In genomic region chr3:67886176-67886575, GRCm38 (mm10) we compare ENCODE assay signal across 35 mouse cellular contexts. TPM values are rescaled to one million over a fixed set of nuclear protein-coding genes. Genes with fewer than 3 reads are reported as not detected.
DNase-seq lines count a peak whose midpoint lies in the region; ATAC-seq and TF ChIP-seq lines count a peak whose summit lies in the region.
"Had no signal": no experiment of that assay in that cellular context is flagged by ENCODE, and none has a peak within 500 bp of the region (broad histone marks: within the 10 kb centered on the region; RNA-seq: fewer than 3 reads in every experiment).

No protein-coding gene starts in this region.

- H3K9ac ChIP-seq in hindbrain, embryonic 11.5 days (ENCODE audit: low read depth, low read length): no peak overlapping the region
- no peak overlapping the region for H3K9ac ChIP-seq in hindbrain, postnatal 0 days (replicated peaks; ENCODE audit: low read length)
- H3K9ac ChIP-seq in midbrain, postnatal 0 days (replicated peaks; ENCODE audit: low read length, poor library complexity, severe bottlenecking): no peak overlapping the region
- no peak overlapping the region for H3K9ac ChIP-seq in midbrain, embryonic 13.5 days (replicated peaks)
- H3K9ac ChIP-seq in midbrain, embryonic 16.5 days (ENCODE audit: low read depth, low read length): no peak overlapping the region
- H3K9ac ChIP-seq: embryonic facial prominence, embryonic 12.5 days; embryonic facial prominence, embryonic 15.5 days; forebrain, embryonic 13.5 days; heart, embryonic 13.5 days had no signal

- no peaks in the 10 kb centered on the region for H3K27me3 ChIP-seq in hindbrain, embryonic 11.5 days (ENCODE audit: control insufficient read depth, insufficient read depth, low read length)
- H3K27me3 ChIP-seq in hindbrain, postnatal 0 days (ENCODE audit: insufficient read depth, low read length): no peaks in the 10 kb centered on the region
- H3K27me3 ChIP-seq in midbrain, embryonic 10.5 days (ENCODE audit: low read depth, poor library complexity, severe bottlenecking): no peaks in the 10 kb centered on the region
- H3K27me3 ChIP-seq in midbrain, postnatal 0 days (ENCODE audit: insufficient read depth, low read length): no peaks in the 10 kb centered on the region
- H3K27me3 ChIP-seq in midbrain, embryonic 13.5 days: no peaks in the 10 kb centered on the region
- no peaks in the 10 kb centered on the region for H3K27me3 ChIP-seq in midbrain, embryonic 16.5 days (ENCODE audit: control insufficient read depth, insufficient read depth, low read depth, low read length)
- H3K27me3 ChIP-seq: CH12.LX; embryonic facial prominence, embryonic 12.5 days; embryonic facial prominence, embryonic 15.5 days; forebrain, embryonic 13.5 days; heart, embryonic 13.5 days had no signal

- H3K4me2 ChIP-seq in hindbrain, embryonic 11.5 days (replicated peaks; ENCODE audit: low read depth, low read length): no peak overlapping the region
- H3K4me2 ChIP-seq in hindbrain, postnatal 0 days (ENCODE audit: low read depth, low read length): no peak overlapping the region
- no peak overlapping the region for H3K4me2 ChIP-seq in midbrain, postnatal 0 days (ENCODE audit: low read depth, low read length, poor library complexity, severe bottlenecking)
- no peak overlapping the region for H3K4me2 ChIP-seq in midbrain, embryonic 13.5 days (replicated peaks)
- no peak overlapping the region for H3K4me2 ChIP-seq in midbrain, embryonic 16.5 days (ENCODE audit: low read length)
- H3K4me2 ChIP-seq: embryonic facial prominence, embryonic 12.5 days; embryonic facial prominence, embryonic 15.5 days; forebrain, embryonic 13.5 days; heart, embryonic 13.5 days had no signal

- H3K27ac ChIP-seq in hindbrain, embryonic 11.5 days (ENCODE audit: low read depth, low read length): 0 out of 2 replicates have a peak overlapping the region, but pooled peaks have one; percentile 8
- H3K27ac ChIP-seq in hindbrain, postnatal 0 days: no peak overlapping the region
- peak overlapping the region; percentile 57 for H3K27ac ChIP-seq in midbrain, embryonic 10.5 days (replicated peaks)
- H3K27ac ChIP-seq in midbrain, postnatal 0 days (ENCODE audit: low read depth, low read length): no peak overlapping the region
- peak overlapping the region; percentile 59 for H3K27ac ChIP-seq in midbrain, embryonic 13.5 days
- no peak overlapping the region for H3K27ac ChIP-seq in midbrain, embryonic 16.5 days (ENCODE audit: low read length)
- H3K27ac ChIP-seq: embryonic facial prominence, embryonic 12.5 days; embryonic facial prominence, embryonic 15.5 days; forebrain, embryonic 13.5 days; heart, adult 2 months; heart, embryonic 10.5 days; heart, embryonic 13.5 days had no signal

- no peak overlapping the region for H3K4me3 ChIP-seq in hindbrain, embryonic 11.5 days (ENCODE audit: low read depth, low read length)
- no peak overlapping the region for H3K4me3 ChIP-seq in hindbrain, postnatal 0 days (ENCODE audit: low read length)
- no peak overlapping the region for H3K4me3 ChIP-seq in midbrain, embryonic 10.5 days
- no peak overlapping the region for H3K4me3 ChIP-seq in midbrain, postnatal 0 days (ENCODE audit: low read depth, low read length)
- no peak overlapping the region for H3K4me3 ChIP-seq in midbrain, embryonic 13.5 days (replicated peaks)
- H3K4me3 ChIP-seq in midbrain, embryonic 16.5 days (ENCODE audit: low read depth, low read length): no peak overlapping the region
- H3K4me3 ChIP-seq: embryonic facial prominence, embryonic 12.5 days; embryonic facial prominence, embryonic 15.5 days; forebrain, embryonic 13.5 days; heart, adult 2 months; heart, embryonic 10.5 days; heart, embryonic 13.5 days had no signal

- H3K36me3 ChIP-seq in hindbrain, embryonic 11.5 days (ENCODE audit: control insufficient read depth, insufficient read depth, low read length): no peaks in the 10 kb centered on the region
- H3K36me3 ChIP-seq in hindbrain, postnatal 0 days (ENCODE audit: insufficient read depth, low read length): no peaks in the 10 kb centered on the region
- no peaks in the 10 kb centered on the region for H3K36me3 ChIP-seq in midbrain, embryonic 10.5 days
- no peaks in the 10 kb centered on the region for H3K36me3 ChIP-seq in midbrain, postnatal 0 days (ENCODE audit: insufficient read depth, low read length)
- no peaks in the 10 kb centered on the region for H3K36me3 ChIP-seq in midbrain, embryonic 13.5 days
- H3K36me3 ChIP-seq in midbrain, embryonic 16.5 days (ENCODE audit: control insufficient read depth, insufficient read depth, low read length): no peaks in the 10 kb centered on the region
- H3K36me3 ChIP-seq: embryonic facial prominence, embryonic 12.5 days; embryonic facial prominence, embryonic 15.5 days; G1E; heart, embryonic 10.5 days; heart, embryonic 13.5 days had no signal

- H3K9me3 ChIP-seq in hindbrain, embryonic 11.5 days (ENCODE audit: control insufficient read depth, low read length): no peaks in the 10 kb centered on the region
- no peaks in the 10 kb centered on the region for H3K9me3 ChIP-seq in hindbrain, postnatal 0 days (ENCODE audit: low read length)
- H3K9me3 ChIP-seq in midbrain, embryonic 10.5 days (replicated peaks): no peaks in the 10 kb centered on the region
- H3K9me3 ChIP-seq in midbrain, postnatal 0 days (ENCODE audit: low read length): no peaks in the 10 kb centered on the region
- no peaks in the 10 kb centered on the region for H3K9me3 ChIP-seq in midbrain, embryonic 13.5 days
- no peaks in the 10 kb centered on the region for H3K9me3 ChIP-seq in midbrain, embryonic 16.5 days (replicated peaks; ENCODE audit: control insufficient read depth, low read length, poor library complexity, severe bottlenecking)
- H3K9me3 ChIP-seq: embryonic facial prominence, embryonic 12.5 days; embryonic facial prominence, embryonic 15.5 days; forebrain, embryonic 13.5 days; heart, embryonic 10.5 days; heart, embryonic 13.5 days had no signal

- WGBS in hindbrain, embryonic 11.5 days: 87% methylated on average over 1 of the region's 1 CpGs
- WGBS in hindbrain, postnatal 0 days: 80% methylated on average over 1 of the region's 1 CpGs
- 69% methylated on average over 1 of the region's 1 CpGs for WGBS in midbrain, embryonic 10.5 days
- WGBS in midbrain, postnatal 0 days: 61% methylated on average over 1 of the region's 1 CpGs
- 77% methylated on average over 1 of the region's 1 CpGs for WGBS in midbrain, embryonic 13.5 days
- WGBS in midbrain, embryonic 16.5 days: 79% methylated on average over 1 of the region's 1 CpGs

- no peak for TF ChIP-seq CTCF in hindbrain, postnatal 0 days (IDR thresholded peaks at IDR 0.05; ENCODE audit: low read depth)
- no peak for TF ChIP-seq CTCF in midbrain, postnatal 0 days (IDR thresholded peaks at IDR 0.05)

- DNase-seq in cerebellum, postnatal 14 days: peak; percentile 20 to 44
- no peak for DNase-seq in cerebellum, adult 18-20 months
- DNase-seq in hindbrain, embryonic 11.5 days (ENCODE audit: low spot score): no peak
- no peak for DNase-seq in hindbrain, postnatal 0 days (ENCODE audit: low spot score)
- DNase-seq in midbrain, embryonic 10.5 days (ENCODE audit: low spot score): no peak
- no peak for DNase-seq in midbrain, postnatal 0 days (ENCODE audit: low spot score)
- DNase-seq: adrenal gland, postnatal 10 days; adrenal gland, postnatal 36 days; B cell, adult 2 months; cerebellum, adult 8-10 months; cerebellum, postnatal 25 days; gastrocnemius, postnatal 10 days; gastrocnemius, postnatal 36 days; heart, adult 2 months; heart, postnatal 14 days; heart, postnatal 4 days had no signal

- ATAC-seq in hindbrain, embryonic 11.5 days (ENCODE audit: low FRiP score): no peak
- ATAC-seq in hindbrain, postnatal 0 days: no peak
- ATAC-seq in midbrain, postnatal 0 days (ENCODE audit: low FRiP score): no peak
- no peak for ATAC-seq in midbrain, embryonic 13.5 days
- no peak for ATAC-seq in midbrain, embryonic 16.5 days
- ATAC-seq: forebrain, embryonic 13.5 days; forebrain, embryonic 16.5 days; hindbrain, embryonic 16.5 days; inflammation-experienced regulatory T-cells, adult 6 months; intestine, embryonic 16.5 days; Patski had no signal

- H3K4me1 ChIP-seq in hindbrain, embryonic 11.5 days (replicated peaks; ENCODE audit: control insufficient read depth, insufficient read depth, low read length): no peaks in the 10 kb centered on the region
- no peaks in the 10 kb centered on the region for H3K4me1 ChIP-seq in hindbrain, postnatal 0 days (ENCODE audit: insufficient read depth, low read length)
- H3K4me1 ChIP-seq in midbrain, embryonic 10.5 days: peaks cover 4% of the 10 kb centered on the region; the same call in 1 of the 2 replicates
- no peaks in the 10 kb centered on the region for H3K4me1 ChIP-seq in midbrain, postnatal 0 days (ENCODE audit: insufficient read depth, low read length)
- H3K4me1 ChIP-seq in midbrain, embryonic 13.5 days (replicated peaks): peaks cover 18% of the 10 kb centered on the region
- peaks cover 6% of the 10 kb centered on the region; the same call in 1 of the 2 replicates for H3K4me1 ChIP-seq in midbrain, embryonic 16.5 days (ENCODE audit: control insufficient read depth, insufficient read depth, low read length)
- H3K4me1 ChIP-seq: embryonic facial prominence, embryonic 12.5 days; embryonic facial prominence, embryonic 15.5 days; heart, embryonic 10.5 days; heart, embryonic 13.5 days had no signal

RNA-seq across cellular contexts. Expression of gene Iqcj, which starts 5.8 kb away (rescaled TPM):
- not detected in 2 replicates for polyA plus RNA-seq in hindbrain, embryonic 11.5 days (2014; fragmentation: Nextera tagmentation; extraction: Ambion mirVana)
- total RNA-seq in hindbrain, postnatal 0 days (2014; rRNA removed): 0.26 and 0.32 TPM in 2 replicates
- 0.34 and 0.47 TPM in 2 replicates for polyA plus RNA-seq in hindbrain, postnatal 0 days (2015; fragmentation: Nextera tagmentation; extraction: Ambion mirVana)
- 0.20 and 0.52 TPM in 2 replicates for polyA plus RNA-seq in midbrain, embryonic 10.5 days (2016; fragmentation: Nextera tagmentation; extraction: Ambion mirVana)
- total RNA-seq in midbrain, postnatal 0 days (2014; rRNA removed): 0.47 and 1.5 TPM in 2 replicates
- polyA plus RNA-seq in midbrain, postnatal 0 days (2015; fragmentation: Nextera tagmentation; extraction: Ambion mirVana): 0.22 and 0.42 TPM in 2 replicates
- polyA plus RNA-seq in midbrain, embryonic 13.5 days (2015; fragmentation: Nextera tagmentation; extraction: Ambion mirVana): 1.3 and 1.8 TPM in 2 replicates
- polyA plus RNA-seq in midbrain, embryonic 16.5 days (2015; fragmentation: Nextera tagmentation; extraction: Ambion mirVana): 0.67 and 1.0 TPM in 2 replicates
- total RNA-seq: adrenal gland, adult 18-20 months; adrenal gland, postnatal 10 days; adrenal gland, postnatal 36 days; common myeloid progenitor, adult 5-6 weeks; gastrocnemius, adult 18-20 months; gastrocnemius, postnatal 10 days; gastrocnemius, postnatal 36 days; granulocyte monocyte progenitor cell, adult 5-6 weeks; heart, adult 2 months; heart, postnatal 14 days; heart, postnatal 4 days had no signal
- polyA plus RNA-seq: embryonic facial prominence, embryonic 15.5 days; G1E; heart, adult 2 months; heart, embryonic 10.5 days; heart, embryonic 13.5 days; heart, embryonic 16.5 days; inflammation-experienced regulatory T-cells, adult 6 months; Patski had no signal

RNA-seq across cellular contexts. Expression of gene Iqschfp, which starts 5.9 kb away (rescaled TPM):
- 0.39 TPM in 1 of 2 replicates, not detected in the other for polyA plus RNA-seq in hindbrain, embryonic 11.5 days (2014; fragmentation: Nextera tagmentation; extraction: Ambion mirVana)
- total RNA-seq in hindbrain, postnatal 0 days (2014; rRNA removed): 0.61 and 2.7 TPM in 2 replicates
- 5.6 and 5.8 TPM in 2 replicates for polyA plus RNA-seq in hindbrain, postnatal 0 days (2015; fragmentation: Nextera tagmentation; extraction: Ambion mirVana)
- 0.12 and 1.2 TPM in 2 replicates for polyA plus RNA-seq in midbrain, embryonic 10.5 days (2016; fragmentation: Nextera tagmentation; extraction: Ambion mirVana)
- total RNA-seq in midbrain, postnatal 0 days (2014; rRNA removed): 5.7 and 12.5 TPM in 2 replicates
- polyA plus RNA-seq in midbrain, postnatal 0 days (2015; fragmentation: Nextera tagmentation; extraction: Ambion mirVana): 3.9 and 4.5 TPM in 2 replicates
- 5.8 and 9.6 TPM in 2 replicates for polyA plus RNA-seq in midbrain, embryonic 13.5 days (2015; fragmentation: Nextera tagmentation; extraction: Ambion mirVana)
- 6.1 and 6.7 TPM in 2 replicates for polyA plus RNA-seq in midbrain, embryonic 16.5 days (2015; fragmentation: Nextera tagmentation; extraction: Ambion mirVana)
- total RNA-seq: adrenal gland, adult 18-20 months; adrenal gland, postnatal 10 days; adrenal gland, postnatal 36 days; common myeloid progenitor, adult 5-6 weeks; G1E; gastrocnemius, adult 18-20 months; gastrocnemius, postnatal 10 days; gastrocnemius, postnatal 36 days; granulocyte monocyte progenitor cell, adult 5-6 weeks; heart, adult 2 months; heart, postnatal 14 days; heart, postnatal 4 days had no signal
- polyA plus RNA-seq: G1E; heart, adult 2 months; heart, embryonic 10.5 days; heart, embryonic 13.5 days; heart, embryonic 16.5 days; inflammation-experienced regulatory T-cells, adult 6 months; intestine, embryonic 16.5 days; Patski had no signal

Comparison
In these comparisons a context has a peak if more than half of its experiments do, and no peak if none do; other contexts are left out.
1. DNase-seq: peak in cerebellum, postnatal 14 days (2 of 2); none in cerebellum, adult 18-20 months (0 of 2), hindbrain, embryonic 11.5 days (single experiment), hindbrain, postnatal 0 days (single experiment), midbrain, embryonic 10.5 days (single experiment) and midbrain, postnatal 0 days (single experiment).
2. H3K27ac ChIP-seq: peak in hindbrain, embryonic 11.5 days (single experiment), midbrain, embryonic 10.5 days (single experiment) and midbrain, embryonic 13.5 days (single experiment); none in hindbrain, postnatal 0 days (single experiment), midbrain, postnatal 0 days (single experiment) and midbrain, embryonic 16.5 days (single experiment).